ENCODE assay signal across 8 mouse cellular contexts in the genomic region with DNA sequence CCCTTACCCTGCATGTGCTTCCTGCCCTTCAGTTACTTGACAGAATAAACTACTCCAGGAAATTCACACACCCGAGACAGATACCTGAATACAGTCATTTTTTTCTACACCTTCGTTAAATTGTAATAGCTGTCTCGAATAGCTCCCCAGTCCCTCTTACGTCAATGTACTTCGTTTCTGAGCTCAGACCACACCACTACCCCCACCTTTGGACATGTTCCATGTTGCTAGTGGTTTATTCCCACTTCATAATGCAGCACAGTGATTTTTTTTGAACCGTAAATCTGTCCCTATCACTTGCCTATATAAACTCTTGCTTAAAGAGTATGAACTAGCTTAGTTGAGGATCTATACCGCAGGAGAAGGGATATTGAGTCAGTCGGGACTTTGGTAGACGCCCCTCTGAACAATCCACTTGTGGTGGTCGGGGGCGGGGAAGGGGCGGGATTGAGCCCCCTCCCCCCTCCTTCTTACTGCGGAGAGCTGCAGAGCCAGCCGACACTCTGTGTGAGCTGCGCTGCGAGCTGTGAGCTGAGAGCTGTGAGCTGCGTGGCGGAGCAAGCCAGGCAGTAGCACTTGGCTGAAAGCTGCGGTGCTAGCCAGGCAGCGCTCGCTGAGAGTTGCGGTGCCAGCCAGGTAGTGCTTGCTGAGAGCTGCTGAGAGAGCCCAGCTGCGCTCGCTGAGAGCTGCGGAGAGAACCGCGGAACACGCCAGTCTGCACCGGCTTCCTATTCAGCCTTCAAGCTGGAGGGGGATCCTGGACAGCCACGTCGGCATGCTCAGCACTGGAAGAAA. TPM values are rescaled to one million over a fixed set of nuclear protein-coding genes. Genes with fewer than 3 reads are reported as not detected.
DNase-seq lines count a peak whose midpoint lies in the region; ATAC-seq lines count a peak whose summit lies in the region.

A gene (plus strand): TSS at position 501 of the 795 bp plus-strand sequence.

- intact Hi-C loops in heart, postnatal 25 days (cut with DNase I), result no loop called here

- DNase-seq in heart, postnatal 25 days (ENCODE audit: low spot score), result no peak
- DNase-seq in MN1 (ENCODE audit: low spot score), result peak; percentile 67
- peak; percentile 75 for DNase-seq in embryonic facial prominence, embryonic 11.5 days (ENCODE audit: low spot score)
- DNase-seq in ovary, postnatal 14 days (ENCODE audit: low spot score), result no peak
- no peak for DNase-seq in spleen, postnatal 14 days (ENCODE audit: low spot score in 2 of 2)

- peak within 1 kb of the TSS; percentile 41 to 51 for H3K4me3 ChIP-seq in heart, embryonic 14.5 days (ENCODE audit: control insufficient read depth in 1 of 2, insufficient read depth in 1 of 2, low read depth in 1 of 2, low read length in 2 of 2)
- peak within 1 kb of the TSS; percentile 48 for H3K4me3 ChIP-seq in embryonic facial prominence, embryonic 11.5 days (ENCODE audit: low read depth, low read length)
- H3K4me3 ChIP-seq in intestine, embryonic 16.5 days (ENCODE audit: low read length), result peak within 1 kb of the TSS; percentile 42
- H3K4me3 ChIP-seq in neural tube, embryonic 13.5 days, result peak within 1 kb of the TSS; percentile 57

- peaks cover 13% of the 10 kb centered on the region for H3K9me3 ChIP-seq in heart, embryonic 14.5 days (ENCODE audit: control insufficient read depth, low read length)
- H3K9me3 ChIP-seq in embryonic facial prominence, embryonic 11.5 days (replicated peaks; ENCODE audit: control insufficient read depth, low read length), result no peaks in the 10 kb centered on the region
- H3K9me3 ChIP-seq in intestine, embryonic 16.5 days (ENCODE audit: control insufficient read depth, low read length), result peaks cover 11% of the 10 kb centered on the region; the same call in 1 of the 2 replicates
- peaks cover 18% of the 10 kb centered on the region; the same call in 1 of the 2 replicates for H3K9me3 ChIP-seq in neural tube, embryonic 13.5 days

- ATAC-seq in heart, embryonic 14.5 days (ENCODE audit: insufficient number of reproducible peaks, insufficient read depth, low FRiP score, low read depth), result peak; percentile 75; the same call in 1 of the 2 replicates
- ATAC-seq in embryonic facial prominence, embryonic 11.5 days (replicated peaks; ENCODE audit: insufficient number of reproducible peaks, low FRiP score, low TSS enrichment, low read depth), result peak; percentile 87
- peak; percentile 82 for ATAC-seq in intestine, embryonic 16.5 days
- ATAC-seq in neural tube, embryonic 13.5 days (ENCODE audit: low read depth), result peak; percentile 95

- no peaks in the 10 kb centered on the region for H3K27me3 ChIP-seq in heart, embryonic 14.5 days (ENCODE audit: control insufficient read depth, insufficient read depth, low read length)
- H3K27me3 ChIP-seq in embryonic facial prominence, embryonic 11.5 days (ENCODE audit: control insufficient read depth, insufficient read depth, low read length), result no peaks in the 10 kb centered on the region
- H3K27me3 ChIP-seq in intestine, embryonic 16.5 days (replicated peaks; ENCODE audit: control insufficient read depth, insufficient read depth, low read length), result no peaks in the 10 kb centered on the region
- H3K27me3 ChIP-seq in neural tube, embryonic 13.5 days, result no peaks in the 10 kb centered on the region

- H3K9ac ChIP-seq in heart, embryonic 14.5 days (ENCODE audit: low read length), result peak within 1 kb of the TSS; percentile 51
- peak within 1 kb of the TSS; percentile 63 for H3K9ac ChIP-seq in embryonic facial prominence, embryonic 11.5 days (replicated peaks; ENCODE audit: low read length)
- H3K9ac ChIP-seq in intestine, embryonic 16.5 days (ENCODE audit: low read depth, low read length), result peak within 1 kb of the TSS; percentile 60
- H3K9ac ChIP-seq in neural tube, embryonic 13.5 days, result peak within 1 kb of the TSS; percentile 81

- H3K27ac ChIP-seq in heart, embryonic 14.5 days (replicated peaks in 1 of 2; ENCODE audit: control insufficient read depth in 1 of 2, insufficient read depth in 1 of 2, low read depth in 2 of 2, low read length in 2 of 2), result no peak within 1 kb of the TSS
- H3K27ac ChIP-seq in embryonic facial prominence, embryonic 11.5 days (replicated peaks; ENCODE audit: low read depth, low read length), result 0 out of 2 replicates have a peak within 1 kb of the TSS, but pooled peaks have one; percentile 10
- no peak within 1 kb of the TSS for H3K27ac ChIP-seq in intestine, embryonic 16.5 days (ENCODE audit: low read length)
- H3K27ac ChIP-seq in neural tube, embryonic 13.5 days (replicated peaks), result peak within 1 kb of the TSS; percentile 83

- WGBS in heart, embryonic 14.5 days, result 17% methylated on average over 31 of the region's 31 CpGs
- WGBS in embryonic facial prominence, embryonic 11.5 days, result 21% methylated on average over 31 of the region's 31 CpGs
- 23% methylated on average over 31 of the region's 31 CpGs for WGBS in intestine, embryonic 16.5 days
- 26% methylated on average over 31 of the region's 31 CpGs for WGBS in neural tube, embryonic 13.5 days

- H3K36me3 ChIP-seq in heart, embryonic 14.5 days (ENCODE audit: control insufficient read depth, insufficient read depth, low read length), result no peaks in the 10 kb centered on the region
- H3K36me3 ChIP-seq in embryonic facial prominence, embryonic 11.5 days (replicated peaks; ENCODE audit: control insufficient read depth, insufficient read depth, low read depth, low read length), result no peaks in the 10 kb centered on the region
- no peaks in the 10 kb centered on the region for H3K36me3 ChIP-seq in intestine, embryonic 16.5 days (ENCODE audit: control insufficient read depth, insufficient read depth, low read length)
- no peaks in the 10 kb centered on the region for H3K36me3 ChIP-seq in neural tube, embryonic 13.5 days

- H3K4me1 ChIP-seq in heart, embryonic 14.5 days (ENCODE audit: control insufficient read depth in 2 of 2, insufficient read depth in 2 of 2, low read length in 2 of 2), result no peaks in the 10 kb centered on the region
- H3K4me1 ChIP-seq in embryonic facial prominence, embryonic 11.5 days (ENCODE audit: control insufficient read depth, insufficient read depth, low read length), result no peaks in the 10 kb centered on the region
- no peaks in the 10 kb centered on the region for H3K4me1 ChIP-seq in intestine, embryonic 16.5 days (ENCODE audit: control insufficient read depth, insufficient read depth, low read length)
- H3K4me1 ChIP-seq in neural tube, embryonic 13.5 days (replicated peaks), result peaks cover 15% of the 10 kb centered on the region

- peak within 1 kb of the TSS; percentile 70 for H3K4me2 ChIP-seq in heart, embryonic 14.5 days (ENCODE audit: low read length)
- H3K4me2 ChIP-seq in embryonic facial prominence, embryonic 11.5 days (ENCODE audit: low read depth, low read length), result peak within 1 kb of the TSS; percentile 64
- peak within 1 kb of the TSS; percentile 55 for H3K4me2 ChIP-seq in intestine, embryonic 16.5 days (ENCODE audit: low read depth, low read length)
- peak within 1 kb of the TSS; percentile 65 for H3K4me2 ChIP-seq in neural tube, embryonic 13.5 days

RNA-seq across cellular contexts. Expression of the gene that starts here (rescaled TPM):
- 0.20 and 0.66 TPM in 2 replicates for polyA plus RNA-seq in heart, embryonic 14.5 days (2014; fragmentation: Nextera tagmentation; extraction: Ambion mirVana)
- total RNA-seq in heart, postnatal 25 days (2021), result not detected
- polyA plus RNA-seq in embryonic facial prominence, embryonic 11.5 days (2014; fragmentation: Nextera tagmentation; extraction: Ambion mirVana), result 8.6 and 8.8 TPM in 2 replicates
- 0.50 and 0.59 TPM in 2 replicates for polyA plus RNA-seq in intestine, embryonic 16.5 days (2015; fragmentation: Nextera tagmentation; extraction: Ambion mirVana)
- 9.7 and 9.9 TPM in 2 replicates for polyA plus RNA-seq in neural tube, embryonic 13.5 days (2015; fragmentation: Nextera tagmentation; extraction: Ambion mirVana)

Comparison
In these comparisons a context has a peak if more than half of its experiments do, and no peak if none do; other contexts are left out.
1. Peak in ATAC-seq, H3K4me3 ChIP-seq, H3K9ac ChIP-seq and H3K4me2 ChIP-seq in heart, embryonic 14.5 days; RNA of the gene not detected or under 1 TPM.
2. Peak in ATAC-seq, H3K4me3 ChIP-seq, H3K9ac ChIP-seq and H3K4me2 ChIP-seq in intestine, embryonic 16.5 days; RNA of the gene not detected or under 1 TPM.
3. H3K27ac ChIP-seq: peak in embryonic facial prominence, embryonic 11.5 days (single experiment) and neural tube, embryonic 13.5 days (single experiment); none in heart, embryonic 14.5 days (0 of 2) and intestine, embryonic 16.5 days (single experiment).
4. DNase-seq: peak in MN1 (single experiment) and embryonic facial prominence, embryonic 11.5 days (single experiment); none in heart, postnatal 25 days (single experiment), ovary, postnatal 14 days (single experiment) and spleen, postnatal 14 days (0 of 2).
5. Peak in every context shown above with its lines, with median percentiles within 50 percentile points of each other: ATAC-seq, H3K4me2 ChIP-seq, H3K4me3 ChIP-seq and H3K9ac ChIP-seq.